Mouse (Mus musculus): ENCODE measurements around the gene Gtpbp3. TPM values are rescaled to one million over a fixed set of nuclear protein-coding genes. Genes with fewer than 3 reads are reported as not detected.

The Gtpbp3 gene
- polyA plus RNA-seq, 1 experiment from 2014 or later: 44.1 TPM

GRCm38 (mm10) chr8:71495811-71496210, 7.9 kb downstream of the Gtpbp3 start:
- ATAC-seq: no peak
- no peaks in the 10 kb centered on the region for H3K27me3 ChIP-seq
- no peak for DNase-seq (ENCODE audit: low read depth, low spot score)
- TF ChIP-seq CTCF (IDR thresholded peaks at IDR 0.05): no peak
- ChIA-PET CTCF (interaction anchor here (0.7 to 3.5 kb wide), 10 partner anchors 10 to 91 kb away, joined by 3 to 23 read pairs (median 4); partner anchors contain the start of gene Ccdc194), POLR2A (interaction anchor here (1.3 to 1.4 kb wide), 2 partner anchors 12 to 23 kb away, joined by 3 to 4 read pairs; no protein-coding TSS in a partner anchor)
- in situ Hi-C loops (cut with MboI; ENCODE audit: low pct_unique_long_range_greater_than_20kb): no loop called here

GRCm38 (mm10) chr8:71496481-71496880, 8.6 kb downstream of the Gtpbp3 start:
- POLR2A ChIA-PET: interaction anchor here (0.9 to 1.4 kb wide), 3 partner anchors 12 to 31 kb away, joined by 3 to 4 read pairs (median 3); partner anchors contain the start of gene Mrpl34
- no peak for TF ChIP-seq CTCF (IDR thresholded peaks at IDR 0.05)
- H3K27me3 ChIP-seq: no peaks in the 10 kb centered on the region
- in situ Hi-C loops (cut with MboI; ENCODE audit: low pct_unique_long_range_greater_than_20kb): no loop called here
- DNase-seq (ENCODE audit: low read depth, low spot score): no peak
- ATAC-seq: peak; percentile 23
- CTCF ChIA-PET: interaction anchor here (0.9 to 3.5 kb wide), 5 partner anchors 9 to 37 kb away, joined by 3 to 23 read pairs (median 3); no protein-coding TSS in a partner anchor

DNA sequence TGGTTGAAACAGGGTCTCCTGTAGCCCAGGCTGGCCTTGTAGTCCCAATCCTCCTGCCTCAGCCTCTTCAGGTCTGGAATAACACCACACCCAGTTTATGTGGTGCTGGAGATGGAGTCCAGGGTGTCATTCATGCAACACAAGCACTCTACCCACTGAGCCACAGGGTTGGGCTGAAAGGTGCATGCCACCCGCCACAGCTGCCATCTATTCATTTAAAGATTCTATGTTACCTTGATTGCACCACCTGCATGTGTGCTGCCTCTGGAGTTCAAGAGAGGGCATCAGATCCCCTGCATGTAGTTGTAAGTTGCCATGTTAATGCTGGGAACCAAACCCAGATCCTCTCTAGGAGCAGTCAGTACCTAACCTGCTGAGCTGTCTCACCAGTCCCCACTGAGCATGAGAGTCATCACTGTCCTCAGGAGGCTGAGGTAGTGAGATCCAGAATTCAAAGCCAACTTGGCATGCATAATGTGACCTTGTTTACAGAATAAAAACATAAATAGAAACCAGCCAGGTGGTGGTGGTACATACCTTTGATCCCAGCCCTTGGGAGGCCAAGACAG, 9.3 kb downstream of the Gtpbp3 start:
- POLR2A ChIA-PET: interaction anchor here (0.9 kb wide), 1 partner anchor 32 kb away, joined by 3 read pairs; the partner anchor contains the start of gene Mrpl34
- TF ChIP-seq CTCF (IDR thresholded peaks at IDR 0.05): no peak
- H3K27me3 ChIP-seq: no peaks in the 10 kb centered on the region
- ATAC-seq (no peak), DNase-seq (ENCODE audit: low read depth, low spot score) (no peak)
- CTCF ChIA-PET: interaction anchor here (0.9 to 3.5 kb wide), 4 partner anchors 9 to 36 kb away, joined by 3 to 23 read pairs (median 7); no protein-coding TSS in a partner anchor
- in situ Hi-C loops (cut with MboI; ENCODE audit: low pct_unique_long_range_greater_than_20kb): no loop called here

- ChIA-PET POLR2A (no interaction called here), CTCF (interaction anchor here (1.5 to 3.5 kb wide), 3 partner anchors 11 to 21 kb away, joined by 7 to 23 read pairs (median 8); no protein-coding TSS in a partner anchor)
- no peak for TF ChIP-seq CTCF (IDR thresholded peaks at IDR 0.05)
- no peak for DNase-seq (ENCODE audit: low read depth, low spot score)
- in situ Hi-C loops (cut with MboI; ENCODE audit: low pct_unique_long_range_greater_than_20kb): no loop called here
- no peak for ATAC-seq
- H3K27me3 ChIP-seq: no peaks in the 10 kb centered on the region
Measured at GRCm38 (mm10) chr8:71497881-71498501, 10.1 kb downstream of the Gtpbp3 start.

GRCm38 (mm10) chr8:71498816-71499690, 11.2 kb downstream of the Gtpbp3 start:
- no peak for TF ChIP-seq CTCF (IDR thresholded peaks at IDR 0.05)
- no peak for ATAC-seq
- POLR2A ChIA-PET: no interaction called here

DNA sequence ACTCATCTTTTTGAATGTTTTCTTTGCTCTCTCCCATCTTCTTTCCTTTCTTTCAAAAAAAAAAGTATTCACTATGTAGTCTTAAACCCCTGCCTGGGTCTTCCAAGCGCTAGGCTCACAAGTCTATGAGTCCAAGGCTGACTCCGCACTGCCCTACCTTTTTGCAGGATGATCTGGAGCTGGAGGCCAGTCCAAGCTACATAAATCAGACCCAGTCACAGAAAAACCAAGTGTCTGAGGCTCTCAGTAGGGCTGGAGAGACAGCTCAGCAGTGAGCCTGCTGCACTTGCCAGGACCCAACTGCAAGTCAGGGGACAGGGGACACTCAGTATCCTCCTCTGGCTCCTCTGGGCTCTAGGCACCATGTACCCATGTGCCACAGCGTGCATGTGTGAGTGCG, 16.4 kb downstream of the Gtpbp3 start:
- no peak for DNase-seq (ENCODE audit: low read depth, low spot score)
- CTCF ChIA-PET: no interaction called here
- H3K27me3 ChIP-seq: peaks cover 12% of the 10 kb centered on the region
- in situ Hi-C loops (cut with MboI; ENCODE audit: low pct_unique_long_range_greater_than_20kb): no loop called here
- ATAC-seq: no peak
- POLR2A ChIA-PET: interaction anchor here (0.6 kb wide), 1 partner anchor 13 kb away, joined by 6 read pairs; no protein-coding TSS in a partner anchor
- TF ChIP-seq CTCF (IDR thresholded peaks at IDR 0.05): no peak

More at GRCm38 (mm10) chr8:71498816-71499690, 11.2 kb downstream of the Gtpbp3 start:
- CTCF ChIA-PET: interaction anchor here (0.9 to 1.9 kb wide), 3 partner anchors 10 to 57 kb away, joined by 3 to 8 read pairs (median 7); no protein-coding TSS in a partner anchor
- H3K27me3 ChIP-seq: no peaks in the 10 kb centered on the region
- DNase-seq (ENCODE audit: low read depth, low spot score): no peak
- in situ Hi-C loops (cut with MboI; ENCODE audit: low pct_unique_long_range_greater_than_20kb): no loop called here

- in situ Hi-C loops (cut with MboI; ENCODE audit: low pct_unique_long_range_greater_than_20kb): no loop called here
- peaks cover 12% of the 10 kb centered on the region for H3K27me3 ChIP-seq
- ChIA-PET CTCF (interaction anchor here (1.1 to 1.6 kb wide), 3 partner anchors 9 to 26 kb away, joined by 3 to 4 read pairs (median 3); no protein-coding TSS in a partner anchor), POLR2A (interaction anchor here (1.3 kb wide), 1 partner anchor 17 kb away, joined by 4 read pairs; the partner anchor contains the start of gene Gtpbp3)
- no peak for DNase-seq (ENCODE audit: low read depth, low spot score)
- no peak for TF ChIP-seq CTCF (IDR thresholded peaks at IDR 0.05)
- peak; percentile 56 for ATAC-seq
Measured at GRCm38 (mm10) chr8:71505326-71505725, 17.4 kb downstream of the Gtpbp3 start.

DNA sequence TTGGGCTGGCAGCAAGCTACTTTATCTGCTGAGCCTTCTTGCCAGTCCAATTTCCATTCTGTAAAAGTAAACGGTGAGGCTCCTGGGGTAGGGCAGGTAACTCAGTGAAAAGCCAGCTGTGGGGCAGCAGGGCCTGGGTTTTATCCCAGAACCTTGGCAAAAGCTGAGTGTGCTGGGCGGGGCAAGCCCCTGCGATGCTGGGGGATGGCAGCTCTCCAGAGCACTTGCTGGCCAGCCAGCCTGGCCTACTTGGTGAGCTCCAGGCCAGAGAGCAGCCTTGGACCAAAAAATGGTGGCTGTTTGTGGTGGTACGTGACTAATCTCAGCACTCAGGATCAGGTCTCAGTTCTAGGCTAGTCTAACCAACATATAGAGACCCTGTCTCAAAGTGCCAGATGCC, 18.1 kb downstream of the Gtpbp3 start:
- DNase-seq (ENCODE audit: low read depth, low spot score) (no peak), ATAC-seq (no peak)
- in situ Hi-C loops (cut with MboI; ENCODE audit: low pct_unique_long_range_greater_than_20kb): no loop called here
- ChIA-PET CTCF (interaction anchor here (1.0 to 1.6 kb wide), 4 partner anchors 9 to 25 kb away, joined by 3 to 5 read pairs (median 4); no protein-coding TSS in a partner anchor), POLR2A (interaction anchor here (1.3 kb wide), 1 partner anchor 18 kb away, joined by 4 read pairs; the partner anchor contains the start of gene Gtpbp3)
- H3K27me3 ChIP-seq: peaks cover 16% of the 10 kb centered on the region
- TF ChIP-seq CTCF (IDR thresholded peaks at IDR 0.05): no peak

DNA sequence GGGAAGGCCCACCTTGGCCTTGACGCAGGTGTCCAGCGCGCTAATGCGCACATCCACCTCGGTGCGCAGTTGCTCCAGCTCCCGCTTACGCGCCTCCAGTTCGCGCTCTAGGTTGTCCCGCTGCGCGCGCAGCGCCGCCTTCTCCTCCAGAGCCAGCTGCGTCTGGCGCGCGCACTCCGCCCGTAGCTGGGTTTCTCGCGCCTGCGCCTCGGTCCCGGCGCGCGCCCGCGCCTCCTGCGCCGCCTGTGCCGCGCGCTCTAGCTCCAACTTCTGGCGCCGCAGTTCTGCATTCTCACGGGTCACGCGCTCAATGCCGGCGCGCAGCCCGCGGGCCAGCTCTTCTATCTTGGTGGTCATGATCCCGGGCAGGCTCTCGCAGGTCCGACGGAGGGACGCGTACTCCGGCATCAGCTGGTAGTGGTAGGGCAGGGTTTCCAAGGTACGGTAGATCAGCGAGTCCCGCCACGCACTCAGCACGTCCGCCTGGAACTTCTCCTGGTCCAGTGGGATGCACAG, 19.7 kb downstream of the Gtpbp3 start:
- TF ChIP-seq CTCF (IDR thresholded peaks at IDR 0.05): no peak
- ATAC-seq (peak; percentile 17), DNase-seq (ENCODE audit: low read depth, low spot score) (no peak)
- POLR2A ChIA-PET: interaction anchor here (0.8 kb wide), 1 partner anchor 22 kb away, joined by 3 read pairs; no protein-coding TSS in a partner anchor
- in situ Hi-C loops (cut with MboI; ENCODE audit: low pct_unique_long_range_greater_than_20kb): no loop called here
- CTCF ChIA-PET: interaction anchor here (0.9 to 4.0 kb wide), 5 partner anchors 9 to 30 kb away, joined by 4 to 22 read pairs (median 9); no protein-coding TSS in a partner anchor
- H3K27me3 ChIP-seq: peaks cover 24% of the 10 kb centered on the region
